Mouse (Mus musculus) G1E (cell line): ENCODE data around the gene Irs1. TPM values are rescaled to one million over a fixed set of nuclear protein-coding genes. Genes with fewer than 3 reads are reported as not detected.

Experiments used
- ATAC-seq: 2 replicates; pipeline ENCODE4 v1.8.0; 2016; ENCODE audit warnings: mild to moderate bottlenecking; ENCODE audit not compliant: insufficient number of reproducible peaks, poor library complexity, low FRiP score, severe bottlenecking; ENCODE audit errors: extremely low read depth
- DNase-seq: peaks from one replicate; pipeline ENCODE4 v3.0.0; 2012; ENCODE audit warnings: low spot score
- H3K27me3 ChIP-seq: 2 replicates; pipeline ENCODE4 v1.6.1; 2012; ENCODE audit warnings: mild to moderate bottlenecking, low read length, inconsistent platforms; ENCODE audit not compliant: insufficient read depth
- H3K36me3 ChIP-seq: replicated peaks from 2 replicates; pipeline ENCODE3; 2012; ENCODE audit warnings: mild to moderate bottlenecking, inconsistent platforms
- H3K4me1 ChIP-seq: 2 replicates; pipeline ENCODE4 v1.6.1; 2012; ENCODE audit warnings: low read depth, low read length, inconsistent platforms, mixed read lengths; ENCODE audit not compliant: insufficient read depth
- H3K4me3 ChIP-seq: 2 replicates; pipeline ENCODE4 v1.5.1; 2012; ENCODE audit warnings: low read depth, mild to moderate bottlenecking, inconsistent platforms, low read length, moderate library complexity, mixed read lengths
- H3K9me3 ChIP-seq: replicated peaks from 2 replicates; pipeline ENCODE4 v1.6.1; 2012; ENCODE audit warnings: inconsistent platforms
- CTCF ChIP-seq: IDR thresholded peaks from 2 replicates; pipeline ENCODE4 v1.5.1; 2012; ENCODE audit warnings: low read depth, low read length, inconsistent platforms, mixed read lengths
- GATA1 ChIP-seq: IDR thresholded peaks from 2 replicates; pipeline ENCODE4 v1.6.1; 2012; ENCODE audit warnings: borderline replicate concordance, low read length, inconsistent platforms, mixed read lengths
- GATA2 ChIP-seq: IDR thresholded peaks from 2 replicates; pipeline ENCODE4 v1.6.1; 2012; ENCODE audit warnings: low read depth, low read length, inconsistent platforms, borderline replicate concordance
- POLR2AphosphoS5 ChIP-seq: IDR thresholded peaks from 2 replicates; pipeline ENCODE4 v1.6.1; 2012; ENCODE audit warnings: low read depth, low read length, inconsistent platforms; ENCODE audit not compliant: insufficient replicate concordance
- TAL1 ChIP-seq: conservative IDR thresholded peaks from 2 replicates; pipeline ENCODE4 v1.6.1; 2012; ENCODE audit warnings: low read depth, low read length, inconsistent platforms, mixed read lengths
- polyA plus RNA-seq: library from polyadenylated mRNA; stranded (reverse); fragments of >175 nt; gene quantifications from 2 replicates; pipeline ENCODE4 v1.2.3, GENCODE M21; 2012
- total RNA-seq, 2 experiments: library from RNA; stranded (forward) in 1 of 2; stranded (reverse) in 1 of 2; fragments of 200-1000 nt in 1 of 2; fragments of >200 nt in 1 of 2; fragmentation: Nextera tagmentation in 1 of 2; gene quantifications; 2 replicates each; pipeline ENCODE4 v1.2.3; 2014 to 2017

Gene Irs1
- total and polyA plus RNA-seq, 3 experiments, result 0.11 TPM; not detected in 2

DNA sequence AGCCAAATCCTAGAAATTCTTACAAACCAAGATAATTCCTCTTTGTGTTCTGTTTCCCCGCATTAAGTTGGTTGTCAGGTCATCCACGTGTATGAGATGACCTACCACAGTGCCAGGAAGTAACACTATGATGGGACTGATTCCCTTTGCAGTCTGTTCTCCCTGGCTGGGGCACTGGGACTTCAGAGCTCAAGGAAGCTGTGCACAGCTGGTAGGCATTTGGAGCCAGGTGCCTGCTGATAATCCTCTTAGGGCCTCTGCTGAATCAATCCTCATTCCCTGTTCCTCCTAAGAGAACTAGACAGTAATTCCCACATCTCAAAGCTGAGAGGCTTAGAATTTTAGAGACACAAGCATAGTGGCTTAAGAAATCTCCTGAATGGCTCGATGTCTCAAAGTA is 99.6 kb downstream of the Irs1 start:
- no peaks in the 10 kb centered on the region; the same call in 1 of the 2 replicates for H3K9me3 ChIP-seq
- H3K36me3 ChIP-seq, result no peaks in the 10 kb centered on the region
- H3K4me1 ChIP-seq, result no peaks in the 10 kb centered on the region
- H3K27me3 ChIP-seq, result no peaks in the 10 kb centered on the region
- no peak overlapping the region for H3K4me3 ChIP-seq
- DNase-seq (no peak), ATAC-seq (no peak)
- TF ChIP-seq GATA2, result no peak
- TF ChIP-seq CTCF, result no peak
- no peak for TF ChIP-seq POLR2AphosphoS5
- TF ChIP-seq GATA1, result no peak
- no peak for TF ChIP-seq TAL1

- TF ChIP-seq CTCF (no peak), POLR2AphosphoS5 (no peak), GATA1 (no peak), GATA2 (no peak), TAL1 (no peak)
- H3K9me3 ChIP-seq, result no peaks in the 10 kb centered on the region; the same call in 1 of the 2 replicates
- no peak for ATAC-seq
- H3K36me3 ChIP-seq, result no peaks in the 10 kb centered on the region
- no peaks in the 10 kb centered on the region for H3K4me1 ChIP-seq
- no peak overlapping the region for H3K4me3 ChIP-seq
- H3K27me3 ChIP-seq, result no peaks in the 10 kb centered on the region
- DNase-seq, result no peak
Observed at GRCm38 (mm10) chr1:82189516-82189915, 101.7 kb downstream of the Irs1 start.

DNA sequence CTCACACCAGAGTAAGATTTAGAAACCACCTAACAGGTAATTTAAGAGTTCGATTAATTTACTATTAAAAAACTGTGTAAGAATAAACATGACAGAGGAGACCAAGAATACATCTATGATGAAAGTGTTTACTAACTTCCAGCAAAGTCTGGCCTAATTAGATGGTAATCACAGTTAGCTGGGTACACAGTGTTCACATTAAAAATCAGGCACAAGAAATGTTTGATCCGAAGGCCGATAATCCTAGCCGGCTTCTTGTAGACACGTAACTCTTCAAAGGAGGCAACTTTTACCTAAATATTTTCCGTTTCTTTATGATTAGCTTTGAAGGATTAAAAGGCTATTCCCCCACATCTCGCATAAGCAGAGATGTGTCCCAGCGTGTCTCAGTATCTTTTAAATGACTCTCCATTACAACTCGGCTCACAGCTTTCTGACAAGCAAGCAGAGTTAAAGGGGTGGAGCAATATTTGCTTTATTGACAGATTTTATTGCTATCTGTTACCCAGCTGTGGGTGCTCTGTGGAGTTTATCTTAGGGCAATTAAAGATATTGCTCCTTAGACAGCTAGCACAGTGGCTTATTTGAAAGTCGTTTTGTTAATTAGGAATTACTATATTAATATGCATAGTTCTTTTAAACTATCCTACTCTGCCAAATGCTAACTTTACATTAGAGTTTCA is 102.5 kb downstream of the Irs1 start:
- H3K4me1 ChIP-seq, result no peaks in the 10 kb centered on the region
- H3K4me3 ChIP-seq, result no peak overlapping the region
- H3K9me3 ChIP-seq, result no peaks in the 10 kb centered on the region; the same call in 1 of the 2 replicates
- H3K27me3 ChIP-seq, result no peaks in the 10 kb centered on the region
- DNase-seq, result no peak
- ATAC-seq, result no peak
- TF ChIP-seq POLR2AphosphoS5 (no peak), GATA1 (no peak), GATA2 (no peak), CTCF (no peak), TAL1 (no peak)
- H3K36me3 ChIP-seq, result no peaks in the 10 kb centered on the region

DNA sequence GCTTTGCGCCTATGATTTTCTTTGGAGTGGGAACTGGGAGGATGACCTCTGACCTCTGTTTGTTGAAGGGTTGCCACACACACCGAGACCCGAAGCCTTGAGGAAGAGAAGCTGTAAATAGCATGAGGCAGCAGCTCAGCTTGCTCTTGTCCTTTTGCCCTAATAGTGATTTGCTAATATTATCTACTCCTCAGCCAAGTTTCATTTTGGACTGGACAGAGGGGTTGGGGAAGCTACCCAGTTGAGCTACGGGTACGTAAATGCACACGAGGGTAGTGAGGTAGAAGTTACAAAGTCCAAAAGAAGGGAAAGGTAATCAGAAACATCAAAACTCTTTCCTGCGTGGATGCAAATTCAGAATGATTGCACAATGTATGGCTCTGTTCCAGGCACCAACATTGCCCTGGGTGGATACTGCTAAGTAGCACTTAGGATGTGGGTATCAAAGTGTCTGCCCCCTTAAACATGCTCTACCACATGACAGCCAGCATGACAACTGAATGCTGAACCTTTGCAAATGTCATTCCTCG is 107.2 kb downstream of the Irs1 start:
- TF ChIP-seq GATA1 (no peak), POLR2AphosphoS5 (no peak), TAL1 (no peak), CTCF (no peak), GATA2 (no peak)
- Histone ChIP-seq H3K4me1 (no peaks in the 10 kb centered on the region), H3K9me3 (no peaks in the 10 kb centered on the region), H3K27me3 (no peaks in the 10 kb centered on the region), H3K36me3 (no peaks in the 10 kb centered on the region), H3K4me3 (no peak overlapping the region)
- ATAC-seq, result no peak
- DNase-seq, result no peak

Other genes with a start within 250 kb of the Irs1 start
- not detected in 2 replicates for gene Gm9747, start 58.3 kb downstream of the Irs1 start, total RNA-seq (2014; fragmentation: Nextera tagmentation)
- 0.11 and 0.12 TPM in 2 replicates for gene Gm9747, start 58.3 kb downstream of the Irs1 start, total RNA-seq (2017)
- not detected in 2 replicates for gene Gm9747, start 58.3 kb downstream of the Irs1 start, polyA plus RNA-seq
- 60.2 and 68.2 TPM in 2 replicates for gene Rhbdd1, start 25.0 kb upstream of the Irs1 start, total RNA-seq (2014; fragmentation: Nextera tagmentation)
- gene Rhbdd1, start 25.0 kb upstream of the Irs1 start, total RNA-seq (2017), result 40.5 and 41.8 TPM in 2 replicates
- gene Rhbdd1, start 25.0 kb upstream of the Irs1 start, polyA plus RNA-seq, result 2.5 and 2.8 TPM in 2 replicates